Comparison of ENCODE assay signal across 26 mouse cellular contexts in genomic region chr10:29381558-29381957, GRCm38 (mm10). TPM values are rescaled to one million over a fixed set of nuclear protein-coding genes. Genes with fewer than 3 reads are reported as not detected.
DNase-seq lines count a peak whose midpoint lies in the region; ATAC-seq and TF ChIP-seq lines count a peak whose summit lies in the region.
"Had no signal": no experiment of that assay in that cellular context is flagged by ENCODE, and none has a peak within 500 bp of the region (broad histone marks: within the 10 kb centered on the region; RNA-seq: fewer than 3 reads in every experiment).

No protein-coding gene starts in this region.

- no peaks in the 10 kb centered on the region for H3K27me3 ChIP-seq in C2C12 (ENCODE audit: control insufficient read depth, insufficient read depth, insufficient read length)
- H3K27me3 ChIP-seq in intestine, embryonic 15.5 days (replicated peaks): no peaks in the 10 kb centered on the region
- no peaks in the 10 kb centered on the region for H3K27me3 ChIP-seq in intestine, postnatal 0 days (replicated peaks; ENCODE audit: control insufficient read depth, insufficient read depth, low read length)
- H3K27me3 ChIP-seq: CH12.LX; embryonic facial prominence, embryonic 13.5 days; embryonic facial prominence, embryonic 15.5 days; forebrain, embryonic 12.5 days had no signal

- H3K9ac ChIP-seq in intestine, embryonic 15.5 days: no peak overlapping the region
- no peak overlapping the region for H3K9ac ChIP-seq in intestine, postnatal 0 days (ENCODE audit: low read depth, low read length)
- H3K9ac ChIP-seq: embryonic facial prominence, embryonic 13.5 days; embryonic facial prominence, embryonic 15.5 days; forebrain, embryonic 12.5 days had no signal

- 78% methylated on average over 2 of the region's 2 CpGs for WGBS in intestine, embryonic 15.5 days
- WGBS in intestine, postnatal 0 days: 75% methylated on average over 2 of the region's 2 CpGs

- intact Hi-C loops in heart, postnatal 25 days (cut with DNase I): no loop called here

- no peaks in the 10 kb centered on the region for H3K79me3 ChIP-seq in C2C12 (ENCODE audit: low read depth)

- H3K4me2 ChIP-seq in intestine, embryonic 15.5 days (replicated peaks): no peak overlapping the region
- no peak overlapping the region for H3K4me2 ChIP-seq in intestine, postnatal 0 days (replicated peaks; ENCODE audit: low read depth)
- H3K4me2 ChIP-seq: embryonic facial prominence, embryonic 13.5 days; embryonic facial prominence, embryonic 15.5 days; forebrain, embryonic 12.5 days had no signal

- H3K79me2 ChIP-seq in C2C12 (ENCODE audit: control insufficient read depth, insufficient read depth): no peaks in the 10 kb centered on the region

- H3K4me1 ChIP-seq in intestine, embryonic 15.5 days (replicated peaks): no peaks in the 10 kb centered on the region
- H3K4me1 ChIP-seq in intestine, postnatal 0 days (replicated peaks; ENCODE audit: control insufficient read depth, insufficient read depth, low read length): no peaks in the 10 kb centered on the region
- H3K4me1 ChIP-seq: embryonic facial prominence, embryonic 13.5 days; embryonic facial prominence, embryonic 15.5 days; forebrain, embryonic 10.5 days; forebrain, embryonic 12.5 days had no signal

- peak; percentile 62; the same call in 1 of the 2 replicates for ATAC-seq in intestine, embryonic 15.5 days
- peak; percentile 56; the same call in 1 of the 2 replicates for ATAC-seq in intestine, postnatal 0 days
- ATAC-seq: CD4-positive, CD25-positive, alpha-beta regulatory T cell, adult 4 months; forebrain, embryonic 14.5 days; forebrain, embryonic 16.5 days had no signal

- no peak for TF ChIP-seq CTCF in C2C12 (IDR thresholded peaks at IDR 0.05; ENCODE audit: control insufficient read depth, insufficient read depth, insufficient read length)
- no peak for TF ChIP-seq CTCF in intestine, postnatal 0 days (IDR thresholded peaks at IDR 0.05; ENCODE audit: low read depth)

- H3K9me3 ChIP-seq in intestine, embryonic 15.5 days: no peaks in the 10 kb centered on the region
- H3K9me3 ChIP-seq in intestine, postnatal 0 days (ENCODE audit: control insufficient read depth): no peaks in the 10 kb centered on the region
- H3K9me3 ChIP-seq: embryonic facial prominence, embryonic 13.5 days; embryonic facial prominence, embryonic 15.5 days; forebrain, embryonic 10.5 days; forebrain, embryonic 12.5 days; G1E had no signal

- DNase-seq in left cerebral cortex, adult 9 months (ENCODE audit: low spot score in 2 of 2): no peak
- DNase-seq in heart, postnatal 25 days (ENCODE audit: low spot score): no peak
- DNase-seq in B cell, adult 2 months: no peak
- DNase-seq: adrenal gland, adult 2 months; adrenal gland, postnatal 10 days; adrenal gland, postnatal 25 days; cerebellum, adult 11 months; cerebellum, adult 18-20 months; cerebellum, adult 8-10 months; cerebellum, adult 9-11 months; cerebellum, postnatal 14 days; cerebellum, postnatal 36 days; embryo, embryonic 11 days had no signal

- no peak overlapping the region for H3ac ChIP-seq in C2C12 (ENCODE audit: control insufficient read depth, insufficient read length, low read depth)

- no peak overlapping the region for H3K4me3 ChIP-seq in C2C12 (ENCODE audit: insufficient read depth, poor library complexity, severe bottlenecking)
- no peak overlapping the region for H3K4me3 ChIP-seq in intestine, embryonic 15.5 days (replicated peaks)
- no peak overlapping the region for H3K4me3 ChIP-seq in intestine, postnatal 0 days (ENCODE audit: low read depth, low read length)
- H3K4me3 ChIP-seq: embryonic facial prominence, embryonic 13.5 days; embryonic facial prominence, embryonic 15.5 days; erythroblast, embryonic 14.5 days; forebrain, embryonic 10.5 days; forebrain, embryonic 12.5 days had no signal

- H3K27ac ChIP-seq in intestine, embryonic 15.5 days: no peak overlapping the region
- H3K27ac ChIP-seq in intestine, postnatal 0 days (ENCODE audit: low read depth, low read length): no peak overlapping the region
- H3K27ac ChIP-seq: embryonic facial prominence, embryonic 13.5 days; embryonic facial prominence, embryonic 15.5 days; forebrain, embryonic 10.5 days; forebrain, embryonic 12.5 days had no signal

- no peaks in the 10 kb centered on the region for H3K36me3 ChIP-seq in C2C12 (ENCODE audit: control insufficient read depth, insufficient read depth)
- H3K36me3 ChIP-seq in intestine, embryonic 15.5 days: no peaks in the 10 kb centered on the region
- no peaks in the 10 kb centered on the region for H3K36me3 ChIP-seq in intestine, postnatal 0 days (ENCODE audit: control insufficient read depth, insufficient read depth)
- H3K36me3 ChIP-seq: embryonic facial prominence, embryonic 13.5 days; embryonic facial prominence, embryonic 15.5 days; forebrain, embryonic 10.5 days; forebrain, embryonic 12.5 days; G1E had no signal

TF ChIP-seq in C2C12, 6 proteins besides CTCF, POLR2A, EP300 and RAD21:
- peak; percentile 21 for TF ChIP-seq FOSL1 (IDR thresholded peaks at IDR 0.05; ENCODE audit: insufficient read depth, low read length, poor library complexity, severe bottlenecking)
- TF ChIP-seq MAX (IDR thresholded peaks at IDR 0.05): no peak
TF ChIP-seq in C2C12: peak in this region for 1.

RNA-seq across cellular contexts. Expression of gene Rnf146, which starts 19.3 kb away (rescaled TPM):
- polyA plus RNA-seq in C2C12 (2012; fragmentation: generic; extraction: Trizol): 15.9 TPM
- polyA plus RNA-seq in intestine, embryonic 15.5 days (2015; fragmentation: Nextera tagmentation; extraction: Ambion mirVana): 40.8 and 41.7 TPM in 2 replicates
- 25.1 and 25.9 TPM in 2 replicates for polyA plus RNA-seq in intestine, postnatal 0 days (2015; fragmentation: Nextera tagmentation; extraction: Ambion mirVana)
- total RNA-seq in heart, postnatal 25 days (2021): 10 to 100 TPM; 53.2 to 60.3 TPM
